Mouse (Mus musculus) MEL (cell line): ENCODE results near the gene Cox4i2.

Experiments
- CTCF ChIP-seq, 3 experiments: IDR thresholded peaks in 2 of 3; conservative IDR thresholded peaks in 1 of 3; 2 replicates each; pipeline ENCODE4 v1.5.1; 2011 to 2012; ENCODE audit warnings: low read length in 3 of 3, low read depth in 2 of 3, mild to moderate bottlenecking in 2 of 3, improper control_type of control experiment in 1 of 3, inconsistent platforms in 1 of 3, mixed read lengths in 1 of 3, moderate library complexity in 1 of 3; ENCODE audit not compliant: control insufficient read depth in 1 of 3, insufficient read depth in 1 of 3, poor library complexity in 1 of 3, severe bottlenecking in 1 of 3
- ETS1 ChIP-seq: IDR thresholded peaks from 2 replicates; pipeline ENCODE4 v1.6.1; 2012; ENCODE audit warnings: low read depth, mild to moderate bottlenecking, inconsistent platforms, low read length, improper control_type of control experiment, moderate library complexity
- POLR2A ChIP-seq, 2 experiments: IDR thresholded peaks; 2 replicates each; pipeline ENCODE4 v1.6.1; 2011 to 2012; ENCODE audit warnings: low read length in 2 of 2, mild to moderate bottlenecking in 2 of 2, control low read depth in 1 of 2, improper control_type of control experiment in 1 of 2, low read depth in 1 of 2, moderate library complexity in 1 of 2; ENCODE audit not compliant: control insufficient read depth in 1 of 2, insufficient read depth in 1 of 2, poor library complexity in 1 of 2

GRCm38 (mm10) chr2:152717652-152718051 lies 36.3 kb upstream of the Cox4i2 start:
- no peak for TF ChIP-seq POLR2A (IDR thresholded peaks at IDR 0.05; ENCODE audit: control insufficient read depth in 1 of 2, insufficient read depth in 1 of 2, low read depth in 1 of 2, low read length in 2 of 2, poor library complexity in 1 of 2)
- no peak for TF ChIP-seq ETS1
- TF ChIP-seq CTCF (IDR thresholded peaks at IDR 0.05 in 2 of 3, conservative IDR thresholded peaks at IDR 0.05 in 1 of 3; ENCODE audit: control insufficient read depth in 1 of 3, insufficient read depth in 1 of 3, low read depth in 2 of 3, low read length in 3 of 3, poor library complexity in 1 of 3, severe bottlenecking in 1 of 3), result no peak
